Mouse (Mus musculus): ENCODE data around the gene Thbd. TPM values are rescaled to one million over a fixed set of nuclear protein-coding genes. Genes with fewer than 3 reads are reported as not detected.

Gene Thbd
- polyA plus RNA-seq, 1 experiment from 2014 or later, result 7.8 TPM

GRCm38 (mm10) chr2:148371743-148372630 lies 36.0 kb downstream of the Thbd start:
- H3K27me3 ChIP-seq (ENCODE audit: insufficient read depth, poor library complexity, severe bottlenecking), result no peaks in the 10 kb centered on the region
- 77% methylated on average over 4 of the region's 4 CpGs for WGBS
- H3K36me3 ChIP-seq, result no peaks in the 10 kb centered on the region
- no peaks in the 10 kb centered on the region for H3K4me1 ChIP-seq (replicated peaks)
- DNase-seq (ENCODE audit: low spot score), result no peak
- no peak overlapping the region for H3K4me3 ChIP-seq
- no peak overlapping the region for H3K27ac ChIP-seq
- H3K9me3 ChIP-seq, result no peaks in the 10 kb centered on the region

- Histone ChIP-seq H3K4me3 (no peak overlapping the region), H3K27me3 (ENCODE audit: insufficient read depth, poor library complexity, severe bottlenecking) (no peaks in the 10 kb centered on the region), H3K27ac (no peak overlapping the region), H3K36me3 (no peaks in the 10 kb centered on the region), H3K4me1 (replicated peaks) (no peaks in the 10 kb centered on the region), H3K9me3 (no peaks in the 10 kb centered on the region)
- 56% methylated on average over 1 of the region's 1 CpGs for WGBS
- DNase-seq (ENCODE audit: low spot score), result no peak
These were observed 42.8 kb downstream of the Thbd start for GRCm38 (mm10) chr2:148365227-148365626.

GRCm38 (mm10) chr2:148364536-148364935 lies 43.5 kb downstream of the Thbd start:
- Histone ChIP-seq H3K27me3 (ENCODE audit: insufficient read depth, poor library complexity, severe bottlenecking) (no peaks in the 10 kb centered on the region), H3K9me3 (no peaks in the 10 kb centered on the region), H3K4me1 (replicated peaks) (no peaks in the 10 kb centered on the region), H3K36me3 (no peaks in the 10 kb centered on the region), H3K4me3 (no peak overlapping the region), H3K27ac (no peak overlapping the region)
- 94% methylated on average over 3 of the region's 3 CpGs for WGBS
- no peak for DNase-seq (ENCODE audit: low spot score)

- DNase-seq (ENCODE audit: low spot score), result no peak
- Histone ChIP-seq H3K27me3 (ENCODE audit: insufficient read depth, poor library complexity, severe bottlenecking) (no peaks in the 10 kb centered on the region), H3K4me1 (replicated peaks) (no peaks in the 10 kb centered on the region), H3K4me3 (no peak overlapping the region), H3K36me3 (no peaks in the 10 kb centered on the region), H3K27ac (no peak overlapping the region), H3K9me3 (no peaks in the 10 kb centered on the region)
- 82% methylated on average over 1 of the region's 1 CpGs for WGBS
These were observed 50.8 kb downstream of the Thbd start for GRCm38 (mm10) chr2:148357145-148357544.

Other genes starting within 250 kb of the Thbd start
- gene Sstr4, start 12.8 kb downstream of the Thbd start, polyA plus RNA-seq (2016; fragmentation: Nextera tagmentation; extraction: Ambion mirVana), result 0.45 and 0.63 TPM in 2 replicates
- gene Cd93, start 35.4 kb upstream of the Thbd start, polyA plus RNA-seq (2016; fragmentation: Nextera tagmentation; extraction: Ambion mirVana), result 4.7 and 6.3 TPM in 2 replicates